Mouse (Mus musculus) v-Abl transformed pro-B cells (cell line): ENCODE data around the gene Cdhr3.

Source experiments
- in situ Hi-C, 2 experiments: fragments of 400-800 bp; cut with MboI; formaldehyde crosslinking; loops; one replicate each; pipeline ENCODE4 v1.15.1; 2025; ENCODE audit not compliant: unreplicated experiment in 2 of 2

Gene Cdhr3

DNA sequence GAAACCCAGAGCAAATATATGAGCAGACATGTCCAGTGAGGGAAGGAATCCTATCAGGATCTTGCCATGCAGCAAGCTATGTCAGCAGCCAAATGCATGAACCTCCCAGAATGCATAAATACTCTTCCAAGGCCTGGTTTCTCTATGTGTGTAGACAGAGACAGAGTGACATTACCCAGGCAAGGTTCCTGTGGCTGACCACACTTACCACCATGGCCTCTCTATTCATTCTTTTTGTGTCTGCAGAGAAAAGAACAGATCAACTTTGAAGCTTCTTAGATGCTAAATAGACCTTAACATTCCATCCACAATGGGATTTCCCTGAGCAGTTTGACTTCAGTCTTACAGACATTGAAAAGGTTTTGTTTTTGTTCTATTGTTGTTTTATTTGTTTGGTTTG, 54.0 kb downstream of the Cdhr3 start:
- in situ Hi-C loops, result loop anchor here in 1 of 2 experiments (25.0 kb wide), 1 partner anchor 1599 kb away; no protein-coding TSS in a partner anchor

DNA sequence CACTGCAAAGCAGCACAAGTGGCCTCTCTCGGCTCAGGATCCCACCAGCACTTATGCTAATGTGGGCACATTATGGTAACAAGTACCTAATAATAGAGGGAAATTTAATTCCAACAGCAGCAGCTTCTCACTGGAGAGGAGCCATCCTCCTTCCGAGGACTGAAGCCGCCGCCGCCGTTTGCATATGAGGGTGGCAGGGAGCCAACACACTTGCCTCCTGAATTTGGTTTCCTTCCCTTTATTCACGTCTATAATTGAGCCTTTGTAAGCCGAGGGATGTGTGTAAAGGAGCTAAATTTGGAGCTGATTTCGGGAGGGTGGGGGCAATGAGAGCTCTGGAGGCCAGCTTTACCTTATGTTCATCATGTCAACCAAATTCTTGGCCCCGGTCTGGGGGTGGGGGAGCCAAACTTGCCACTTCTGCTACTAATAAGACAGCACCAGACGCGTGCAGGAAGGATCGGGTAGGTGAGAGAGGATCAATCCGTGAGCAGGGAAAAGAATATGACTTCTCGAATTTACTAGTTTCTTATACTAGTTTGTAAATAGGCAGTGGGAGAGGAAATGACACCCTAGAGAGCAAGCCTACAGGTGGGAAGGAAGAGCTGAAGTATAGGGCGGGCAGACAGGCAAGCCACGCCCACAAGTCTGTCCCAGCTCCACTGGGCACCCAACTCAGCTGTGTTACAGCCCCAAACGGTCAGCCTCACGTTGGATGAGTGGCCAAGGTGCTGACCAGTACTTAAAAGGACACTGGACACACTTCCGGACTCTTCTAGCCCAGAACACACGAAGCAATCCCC, 56.8 kb downstream of the Cdhr3 start:
- in situ Hi-C loops, result loop anchor here in 1 of 2 experiments (25.0 kb wide), 1 partner anchor 1601 kb away; no protein-coding TSS in a partner anchor

DNA sequence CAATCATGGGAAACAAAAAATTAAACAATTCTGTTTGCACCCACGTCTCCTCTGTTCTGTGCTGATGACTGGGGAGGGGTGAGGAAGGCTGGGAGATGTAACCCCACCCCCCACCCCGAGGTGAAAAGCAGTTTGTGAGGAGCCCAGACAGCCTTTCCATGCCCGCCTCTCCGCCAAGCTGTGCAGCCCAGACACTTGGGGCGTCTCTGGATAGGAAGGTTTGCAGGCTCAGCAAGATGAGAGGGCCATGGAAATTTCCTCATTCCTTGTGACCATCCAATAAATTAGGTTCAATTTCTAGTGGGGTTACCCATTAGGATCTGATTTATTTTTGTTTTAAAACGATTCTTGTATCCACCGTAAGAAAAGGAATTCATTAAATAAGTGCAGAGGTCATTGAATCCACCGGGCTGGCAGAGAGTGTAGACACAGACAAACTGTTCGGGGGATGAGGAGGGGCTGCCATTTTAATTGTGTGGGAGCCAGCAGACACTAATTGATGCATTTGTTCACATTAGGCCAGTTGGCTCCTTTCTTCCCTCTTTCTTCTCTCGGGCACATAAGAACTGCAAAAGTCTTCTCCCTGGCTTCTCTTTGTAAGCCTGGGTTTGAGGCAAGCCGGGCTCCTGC, 57.5 kb downstream of the Cdhr3 start:
- in situ Hi-C loops, result loop anchor here in 1 of 2 experiments (25.0 kb wide), 1 partner anchor 1602 kb away; no protein-coding TSS in a partner anchor

DNA sequence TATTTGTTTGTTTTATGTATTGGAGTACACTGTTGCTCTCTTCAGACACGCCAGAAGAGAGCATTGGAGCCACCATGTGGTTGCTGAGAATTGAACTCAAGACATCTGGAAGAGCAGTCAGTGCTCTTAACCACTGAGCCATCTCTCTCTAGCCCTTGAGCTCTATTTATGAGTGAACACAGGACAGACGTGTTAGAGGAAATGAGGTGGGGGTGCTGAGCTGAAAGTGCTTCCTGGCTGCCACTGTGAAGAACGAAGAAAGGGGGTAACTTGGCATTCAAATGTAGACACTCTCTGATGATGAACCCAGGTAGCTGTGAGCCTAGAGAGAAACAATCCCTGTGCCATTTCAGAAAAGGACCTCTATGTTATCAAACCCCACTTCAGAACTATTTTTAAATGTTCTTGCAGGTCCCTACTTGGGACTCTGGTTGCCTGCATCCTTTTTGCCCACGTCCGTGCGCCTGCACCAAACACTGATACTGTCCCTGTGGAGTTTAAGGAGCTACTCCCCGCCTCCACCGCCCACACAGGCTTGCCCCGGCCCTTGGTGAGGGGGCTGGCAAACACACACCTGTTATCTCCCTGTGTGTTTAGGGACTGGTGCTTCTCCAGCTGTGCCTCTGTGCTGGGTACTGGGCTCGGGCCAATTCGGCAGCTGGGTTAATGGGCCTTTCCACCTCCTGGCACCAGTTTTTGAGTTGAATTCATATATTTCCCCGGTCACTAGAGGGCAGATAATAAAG, 58.2 kb downstream of the Cdhr3 start:
- in situ Hi-C loops, result loop anchor here in 1 of 2 experiments (25.0 kb wide), 1 partner anchor 1603 kb away; no protein-coding TSS in a partner anchor

DNA sequence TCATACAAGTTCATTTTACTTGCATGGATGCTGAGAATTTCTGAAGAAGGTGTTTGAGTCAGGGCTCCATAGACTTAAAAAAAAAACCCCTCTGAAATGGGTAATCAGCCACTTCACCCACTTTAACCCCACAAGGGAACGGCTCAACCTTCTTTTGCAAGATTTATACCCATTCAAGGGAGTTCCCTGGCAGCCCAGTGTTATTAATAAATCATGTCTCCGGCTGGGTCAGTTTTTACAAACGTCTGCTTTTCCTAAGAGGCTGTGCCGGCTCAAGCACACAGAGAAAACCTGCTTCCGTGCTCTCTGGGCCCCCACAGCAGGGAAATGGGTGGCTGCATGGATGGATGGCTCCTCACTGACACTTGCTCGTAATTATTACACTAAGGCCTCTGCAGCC, 59.5 kb downstream of the Cdhr3 start:
- in situ Hi-C loops, result loop anchor here in 1 of 2 experiments (25.0 kb wide), 1 partner anchor 1604 kb away; no protein-coding TSS in a partner anchor

DNA sequence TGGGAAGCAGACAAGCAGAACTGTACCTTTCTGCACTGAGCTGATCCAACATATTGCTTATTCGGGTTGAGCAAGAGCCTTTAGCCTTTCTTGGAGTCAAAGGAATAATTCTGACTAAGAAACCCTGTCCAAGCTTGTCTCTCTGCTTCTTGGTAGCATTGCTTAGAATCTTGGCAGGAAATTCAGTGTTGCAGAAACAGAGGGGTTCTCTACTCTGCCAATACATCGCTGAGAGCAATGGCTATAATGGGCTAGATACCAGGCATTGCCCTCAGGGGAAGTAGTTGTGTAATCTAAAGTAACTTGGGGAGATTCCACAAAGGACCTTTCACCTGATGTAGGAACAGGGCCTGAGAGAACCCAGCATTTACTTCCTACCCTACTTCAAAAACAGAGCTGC, 62.1 kb downstream of the Cdhr3 start:
- in situ Hi-C loops, result loop anchor here in 1 of 2 experiments (25.0 kb wide), 1 partner anchor 1607 kb away; no protein-coding TSS in a partner anchor

DNA sequence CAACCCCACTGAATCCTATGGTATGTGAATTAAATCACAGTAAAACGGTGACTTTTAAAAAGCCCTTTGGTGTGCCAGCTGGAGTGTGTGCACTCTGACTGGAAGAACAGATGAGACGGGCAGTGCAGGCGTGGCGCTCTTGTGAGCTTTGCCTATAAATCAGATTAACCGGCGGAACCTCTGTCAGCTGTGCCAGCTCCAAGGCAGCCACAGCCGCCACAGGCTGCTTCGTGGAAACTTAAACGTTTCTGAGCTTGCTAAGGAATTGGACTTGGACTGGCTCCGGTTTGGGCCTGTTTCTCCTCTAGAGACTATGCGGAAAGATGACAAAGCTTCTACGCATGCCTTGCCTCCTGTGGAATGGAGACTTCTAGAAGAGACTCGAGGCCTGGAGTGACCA, 62.6 kb downstream of the Cdhr3 start:
- in situ Hi-C loops, result loop anchor here in 1 of 2 experiments (25.0 kb wide), 1 partner anchor 1607 kb away; no protein-coding TSS in a partner anchor

DNA sequence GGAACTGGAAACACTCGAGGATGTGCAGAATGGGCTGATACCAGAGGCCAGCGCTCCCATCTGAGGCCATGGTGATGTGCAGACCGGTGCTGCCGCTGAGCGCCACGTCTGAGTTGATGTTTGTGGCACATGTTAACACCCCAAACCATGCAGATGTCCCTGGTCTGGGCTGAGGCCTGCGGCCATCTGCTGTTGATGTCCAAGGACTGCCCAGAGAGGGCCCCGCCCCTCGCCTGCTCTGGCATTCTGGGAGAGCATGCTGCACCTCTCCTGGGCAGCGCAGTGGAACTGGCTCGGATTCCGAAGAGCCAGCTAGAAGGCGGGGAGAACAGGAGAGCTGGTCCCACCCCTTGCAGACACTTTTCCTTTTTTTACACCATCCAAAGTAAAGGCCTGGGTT, 64.0 kb downstream of the Cdhr3 start:
- in situ Hi-C loops, result loop anchor here (5.0 to 25.0 kb wide), 5 partner anchors 239 to 1609 kb away; no protein-coding TSS in a partner anchor

DNA sequence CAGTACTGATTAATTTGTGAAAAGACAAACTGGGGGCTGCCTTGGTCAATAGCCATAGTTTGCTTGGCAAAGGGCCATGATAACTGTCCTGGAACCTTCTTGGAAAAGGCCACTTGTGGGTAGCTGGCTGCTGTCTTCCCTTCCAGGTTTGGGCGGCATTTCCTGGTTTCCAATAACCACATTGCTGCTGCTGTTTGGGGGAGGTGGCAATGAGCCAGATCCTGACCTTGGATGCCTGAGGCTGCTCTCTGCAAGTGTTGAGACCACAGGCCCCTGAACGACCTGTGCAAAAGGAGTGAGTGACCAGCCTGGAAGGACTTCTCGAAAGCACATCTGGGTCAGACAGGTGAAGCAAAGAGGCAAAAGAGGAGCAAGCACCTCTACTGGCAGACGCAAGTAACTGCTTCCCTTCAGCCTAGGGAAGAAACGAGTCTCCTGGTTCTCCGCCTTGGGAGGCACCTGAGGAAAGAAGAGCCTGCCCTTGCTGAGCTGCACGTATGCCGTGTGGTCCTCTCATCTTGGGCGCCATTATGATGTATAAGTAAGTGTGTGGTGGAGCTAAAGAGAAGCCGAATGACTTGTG, 64.5 kb downstream of the Cdhr3 start:
- in situ Hi-C loops, result loop anchor here (5.0 to 25.0 kb wide), 5 partner anchors 239 to 1609 kb away; no protein-coding TSS in a partner anchor

DNA sequence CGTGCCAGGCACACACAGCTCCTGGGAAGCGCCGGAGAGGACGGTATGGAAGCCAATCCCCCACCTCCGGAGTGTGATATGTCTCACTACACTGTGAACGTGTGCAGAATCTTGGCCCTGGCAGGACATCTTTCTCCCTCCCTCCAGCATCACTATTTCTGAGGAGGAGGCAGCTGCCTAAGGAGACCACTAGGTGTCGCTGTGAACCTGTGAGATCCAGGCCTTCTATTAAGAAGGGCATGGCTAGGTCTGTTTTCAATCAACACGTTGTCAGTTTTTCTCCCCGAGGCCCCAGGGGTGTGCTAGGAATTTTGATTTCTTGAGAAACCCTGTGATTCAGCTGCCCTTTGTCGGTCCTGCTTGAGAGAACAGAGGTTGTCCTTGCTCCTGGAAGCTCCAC, 65.6 kb downstream of the Cdhr3 start:
- in situ Hi-C loops, result loop anchor here (5.0 to 25.0 kb wide), 5 partner anchors 240 to 1610 kb away; no protein-coding TSS in a partner anchor

DNA sequence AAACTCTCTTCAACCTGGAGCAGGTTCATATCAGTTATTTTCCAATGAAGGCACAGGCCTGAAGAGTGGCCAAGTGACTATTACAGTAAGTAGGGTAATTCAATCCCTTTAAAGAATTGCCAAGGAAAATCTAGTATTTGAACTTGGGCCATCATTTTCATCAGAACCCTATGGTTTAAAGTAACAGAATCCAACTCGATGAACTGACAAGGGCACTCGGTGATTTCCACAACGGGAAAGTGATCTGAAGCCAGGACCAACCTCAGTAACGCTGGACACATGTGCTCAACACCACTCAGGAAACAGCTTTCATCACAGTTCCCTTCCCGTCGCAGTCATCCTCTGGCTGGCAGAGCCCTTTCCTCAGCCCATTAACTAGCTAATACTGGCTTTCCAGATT, 68.2 kb downstream of the Cdhr3 start:
- in situ Hi-C loops, result loop anchor here in 1 of 2 experiments (25.0 kb wide), 1 partner anchor 387 kb away; no protein-coding TSS in a partner anchor

DNA sequence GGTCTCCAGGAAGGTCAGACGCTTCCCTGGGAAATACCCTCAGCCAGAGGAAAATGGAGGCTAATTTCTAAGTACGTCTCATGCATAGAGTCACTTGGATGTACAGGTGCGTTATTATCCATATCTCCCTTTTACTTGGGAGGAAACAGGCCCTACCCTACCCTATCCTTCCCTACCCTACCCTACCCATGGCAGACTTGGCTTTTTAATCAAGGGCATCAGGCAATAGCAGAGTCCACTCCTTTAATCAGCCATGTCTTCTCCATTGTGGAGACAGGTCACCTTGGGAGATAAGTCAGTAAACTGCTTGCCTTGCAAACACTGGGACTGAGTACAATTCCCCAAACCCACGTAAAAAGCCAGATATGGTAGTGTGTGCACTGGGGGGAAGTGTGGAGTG, 70.9 kb downstream of the Cdhr3 start:
- in situ Hi-C loops, result loop anchor here in 1 of 2 experiments (25.0 kb wide), 1 partner anchor 384 kb away; no protein-coding TSS in a partner anchor

DNA sequence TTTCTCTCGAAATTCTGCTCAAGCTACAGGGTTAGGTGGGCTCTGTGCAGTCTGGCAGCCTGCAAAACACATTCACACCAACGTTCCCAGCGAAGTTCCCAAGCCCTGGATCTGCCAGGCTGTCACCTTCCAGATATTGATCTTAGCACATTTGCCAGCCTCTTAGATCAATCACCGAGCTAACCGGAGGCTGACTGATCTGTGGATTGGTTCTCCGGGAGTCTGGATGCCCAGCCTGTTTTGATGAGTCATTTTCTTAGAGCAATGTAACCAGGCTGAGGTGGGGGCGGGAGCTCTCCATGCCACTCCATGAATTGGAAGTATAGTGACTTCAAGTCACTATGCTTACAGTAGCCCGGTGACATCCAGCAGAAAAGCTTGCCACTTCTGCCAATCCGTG, 71.5 kb downstream of the Cdhr3 start:
- in situ Hi-C loops, result loop anchor here in 1 of 2 experiments (25.0 kb wide), 1 partner anchor 384 kb away; no protein-coding TSS in a partner anchor

DNA sequence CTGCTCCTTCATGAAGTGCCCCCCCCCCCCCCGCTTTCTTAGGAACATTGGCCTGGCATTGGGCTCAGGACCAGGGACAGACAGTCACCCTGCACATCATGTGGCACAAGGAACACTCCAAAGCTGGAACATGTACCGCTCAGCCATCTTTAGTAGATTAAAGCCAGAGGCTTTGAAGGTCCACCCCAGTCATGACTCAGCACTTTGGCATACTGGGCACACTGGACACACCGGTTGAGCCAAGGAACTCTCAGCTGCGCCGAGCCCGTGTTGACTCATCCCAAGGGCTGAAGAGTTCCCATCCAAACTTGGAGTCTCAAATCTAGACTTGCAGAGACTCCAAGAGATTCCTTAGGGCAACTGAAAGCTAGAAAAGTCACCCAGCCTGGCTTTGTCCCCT, 72.7 kb downstream of the Cdhr3 start:
- in situ Hi-C loops, result loop anchor here in 1 of 2 experiments (25.0 kb wide), 1 partner anchor 383 kb away; no protein-coding TSS in a partner anchor

DNA sequence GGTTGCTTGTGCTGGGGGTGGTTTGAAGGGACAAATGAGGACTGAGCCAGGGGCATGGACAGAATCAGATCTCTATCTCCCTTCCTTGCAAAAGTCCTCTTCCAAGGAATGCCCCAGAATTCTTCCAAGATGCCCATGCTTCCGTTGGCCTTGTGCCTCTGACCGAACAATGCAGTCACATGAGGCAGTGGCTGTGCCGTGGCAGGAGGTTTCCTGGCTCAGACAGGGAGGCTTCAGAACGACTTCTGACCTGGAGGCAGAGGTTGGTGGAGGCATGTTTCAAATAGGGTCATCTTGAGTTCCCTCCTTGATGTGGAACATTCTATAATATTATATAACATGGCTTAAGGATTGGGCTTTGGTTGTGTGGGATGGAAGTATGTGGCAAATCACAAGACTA, 74.1 kb downstream of the Cdhr3 start:
- in situ Hi-C loops, result loop anchor here (10.0 to 25.0 kb wide), 2 partner anchors 381 to 384 kb away; no protein-coding TSS in a partner anchor

DNA sequence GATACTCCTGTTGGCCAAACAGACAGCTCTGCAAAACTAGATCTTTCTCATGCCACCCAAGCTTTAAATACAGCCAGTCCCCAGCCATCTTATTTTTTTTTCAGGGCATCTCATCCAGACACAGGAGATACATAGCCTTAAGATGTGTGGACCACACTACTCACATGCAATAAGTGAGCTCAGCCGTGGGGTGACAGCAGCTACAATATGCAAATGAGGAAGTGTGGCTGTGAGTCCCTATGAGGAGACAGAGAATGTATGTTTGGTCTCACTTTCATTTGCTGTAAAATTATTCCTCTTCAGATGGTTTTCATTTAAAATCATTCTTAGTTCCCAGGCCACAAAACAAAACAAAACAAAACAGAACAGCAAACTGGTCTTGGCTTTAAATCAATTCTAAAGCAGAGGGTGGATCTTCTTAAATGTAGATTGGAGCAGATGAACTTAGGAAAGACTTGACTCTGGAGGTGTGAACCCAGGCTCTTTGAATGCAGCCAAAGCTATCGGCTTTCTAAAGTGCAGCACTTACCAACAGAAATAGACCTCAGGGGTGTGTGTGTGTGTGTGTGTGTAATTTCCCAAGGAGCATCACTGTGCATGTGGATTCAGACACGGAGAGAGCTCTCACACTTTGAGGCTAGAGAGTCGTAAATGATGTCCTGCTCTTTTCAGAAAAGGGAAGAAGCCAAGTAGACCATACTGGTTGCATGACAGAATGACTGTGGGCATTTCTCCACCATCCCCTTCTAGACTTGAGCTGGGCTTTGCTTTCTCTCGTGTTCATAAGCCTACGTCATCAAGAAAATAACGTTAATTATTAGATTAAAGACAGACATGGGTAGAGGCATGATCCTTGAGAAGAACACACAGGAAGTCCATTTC, 75.6 kb downstream of the Cdhr3 start:
- in situ Hi-C loops, result loop anchor here (10.0 to 25.0 kb wide), 2 partner anchors 380 to 382 kb away; no protein-coding TSS in a partner anchor

DNA sequence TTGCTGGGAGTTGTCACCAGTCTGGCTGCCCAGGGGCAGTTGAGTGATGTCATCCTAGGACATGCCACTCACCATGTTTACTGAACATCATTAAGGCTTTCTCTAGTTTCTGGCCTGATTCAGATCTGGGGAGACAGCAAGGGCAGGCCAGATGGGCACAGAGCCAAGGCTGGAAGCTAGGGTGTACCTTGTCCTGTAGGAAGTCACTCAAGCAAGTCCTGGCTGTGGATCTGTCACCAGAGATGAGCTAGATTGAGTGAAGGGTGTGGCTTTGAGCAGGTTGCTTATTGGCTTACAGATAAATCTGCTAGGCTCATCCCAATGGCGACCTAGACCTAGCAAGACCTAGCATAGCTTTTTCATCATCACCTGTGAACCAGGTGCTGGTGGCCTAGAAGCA, 77.6 kb downstream of the Cdhr3 start:
- in situ Hi-C loops, result loop anchor here (10.0 to 25.0 kb wide), 2 partner anchors 378 to 380 kb away; no protein-coding TSS in a partner anchor

DNA sequence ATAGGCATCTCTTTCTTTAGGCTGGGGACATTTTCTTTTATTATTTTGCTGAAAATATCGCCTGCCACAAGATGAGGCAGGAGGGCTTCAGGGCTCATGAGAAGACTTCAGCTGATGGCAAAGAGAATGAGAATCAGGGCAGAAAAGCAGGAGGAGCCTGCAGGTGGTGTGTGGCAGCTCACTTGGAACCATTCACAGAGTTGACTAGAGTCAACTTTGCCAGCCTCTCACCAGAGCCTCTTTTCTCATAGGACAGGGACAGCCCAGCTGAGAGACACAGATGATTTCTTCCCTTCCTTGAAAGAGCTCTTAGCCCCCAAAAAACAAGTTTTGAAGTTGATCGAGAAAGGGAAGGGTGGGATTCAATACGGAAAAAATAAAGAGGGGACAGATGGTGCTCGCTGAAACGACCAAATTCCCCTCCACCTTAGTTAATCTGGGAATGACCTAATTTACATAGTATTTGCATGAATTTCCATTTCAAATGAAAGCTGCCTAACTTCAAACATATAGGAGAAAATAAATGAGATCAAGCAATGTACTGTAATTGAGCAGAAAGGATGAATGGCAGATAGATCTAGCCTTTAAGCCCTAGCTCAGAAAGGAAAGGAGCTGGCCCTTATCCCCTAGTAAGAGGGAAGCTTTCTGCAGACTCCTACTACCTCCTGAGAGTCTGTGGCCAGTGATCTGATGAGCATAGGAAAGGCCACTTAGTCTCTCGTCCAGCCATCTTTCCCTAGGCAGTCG, 78.5 kb downstream of the Cdhr3 start:
- in situ Hi-C loops, result loop anchor here (5.0 to 25.0 kb wide), 4 partner anchors 72 to 379 kb away; no protein-coding TSS in a partner anchor
